Mouse (Mus musculus): Measurements from ENCODE around the gene Rcl1.

Rcl1 gene

GRCm38 (mm10) chr19:29113746-29114649 is 12.8 kb downstream of the Rcl1 start:
- DNase-seq (ENCODE audit: low spot score in 2 of 2): no peak

- DNase-seq (ENCODE audit: low spot score in 2 of 2): no peak
Measured at GRCm38 (mm10) chr19:29116796-29117195, 15.6 kb downstream of the Rcl1 start.

- DNase-seq (ENCODE audit: low spot score in 2 of 2): no peak
Measured at GRCm38 (mm10) chr19:29118196-29118595, 17.0 kb downstream of the Rcl1 start.

- no peak for DNase-seq (ENCODE audit: low spot score in 2 of 2)
Measured at GRCm38 (mm10) chr19:29120311-29120710, 19.1 kb downstream of the Rcl1 start.

GRCm38 (mm10) chr19:29121394-29121793 is 20.2 kb downstream of the Rcl1 start:
- no peak for DNase-seq (ENCODE audit: low spot score in 2 of 2)

- DNase-seq (ENCODE audit: low spot score in 2 of 2): no peak
Measured at GRCm38 (mm10) chr19:29124886-29125585, 23.9 kb downstream of the Rcl1 start.

GRCm38 (mm10) chr19:29126347-29127015 is 25.3 kb downstream of the Rcl1 start:
- DNase-seq (ENCODE audit: low spot score in 2 of 2): no peak

- no peak for DNase-seq (ENCODE audit: low spot score in 2 of 2)
Measured at GRCm38 (mm10) chr19:29127331-29127730, 26.2 kb downstream of the Rcl1 start.

- DNase-seq (ENCODE audit: low spot score in 2 of 2): no peak
Measured at GRCm38 (mm10) chr19:29128217-29128616, 27.0 kb downstream of the Rcl1 start.

GRCm38 (mm10) chr19:29129551-29129950 is 28.4 kb downstream of the Rcl1 start:
- no peak for DNase-seq (ENCODE audit: low spot score in 2 of 2)

GRCm38 (mm10) chr19:29131171-29131570 is 30.0 kb downstream of the Rcl1 start:
- DNase-seq (ENCODE audit: low spot score in 2 of 2): no peak

GRCm38 (mm10) chr19:29134293-29134692 is 33.1 kb downstream of the Rcl1 start:
- DNase-seq (ENCODE audit: low spot score in 2 of 2): no peak

GRCm38 (mm10) chr19:29135172-29135736 is 34.1 kb downstream of the Rcl1 start:
- no peak for DNase-seq (ENCODE audit: low spot score in 2 of 2)

GRCm38 (mm10) chr19:29138546-29139270 is 37.5 kb downstream of the Rcl1 start:
- DNase-seq (ENCODE audit: low spot score in 2 of 2): no peak

- DNase-seq (ENCODE audit: low spot score in 2 of 2): no peak
Measured at GRCm38 (mm10) chr19:29139699-29140456, 38.7 kb downstream of the Rcl1 start.

- no peak for DNase-seq (ENCODE audit: low spot score in 2 of 2)
Measured at GRCm38 (mm10) chr19:29140933-29141332, 39.8 kb downstream of the Rcl1 start.

GRCm38 (mm10) chr19:29142307-29142706 is 41.1 kb downstream of the Rcl1 start:
- no peak for DNase-seq (ENCODE audit: low spot score in 2 of 2)

GRCm38 (mm10) chr19:29145421-29145820 is 44.2 kb downstream of the Rcl1 start:
- no peak for DNase-seq (ENCODE audit: low spot score in 2 of 2)

- no peak for DNase-seq (ENCODE audit: low spot score in 2 of 2)
Measured at GRCm38 (mm10) chr19:29146820-29147219, 45.6 kb downstream of the Rcl1 start.

- no peak for DNase-seq (ENCODE audit: low spot score in 2 of 2)
Measured at GRCm38 (mm10) chr19:29149583-29149982, 48.4 kb downstream of the Rcl1 start.

GRCm38 (mm10) chr19:29150038-29150437 is 48.9 kb downstream of the Rcl1 start:
- no peak for DNase-seq (ENCODE audit: low spot score in 2 of 2)

Data from right cerebral cortex, adult 2 months (tissue).